Mouse (Mus musculus): Measurements from ENCODE around the gene Cox20.

- peak; percentile 91 for TF ChIP-seq POLR2A (IDR thresholded peaks at IDR 0.05; ENCODE audit: borderline replicate concordance, insufficient read depth, low read length)
- TF ChIP-seq CTCF (IDR thresholded peaks at IDR 0.05; ENCODE audit: borderline replicate concordance, insufficient read depth, low read depth, low read length) = no peak
Measured at GRCm38 (mm10) chr1:178337551-178338317, 18.8 kb downstream of the Cox20 start, which contains the start of gene Hnrnpu.

Measured in cerebellum, adult 2 months (tissue).